Mouse (Mus musculus) liver, postnatal 0 days (tissue): Measurements from ENCODE around the gene Clasp2. TPM values are rescaled to one million over a fixed set of nuclear protein-coding genes. Genes with fewer than 3 reads are reported as not detected.
"Not testable (repeated sequence)": the region's sequence is repeated elsewhere in the genome, so short reads cannot be mapped to it uniquely, and the experiment has no call there.

Experiments
- ATAC-seq: fragments of 200-750 bp; cut with Nextera tagmentation; 2 replicates; pipeline ENCODE4 v1.8.0; 2017; ENCODE audit warnings: mild to moderate bottlenecking, moderate library complexity
- DNase-seq: peaks from one replicate; pipeline ENCODE4 v3.0.0-alpha.2; 2016
- H3K27ac ChIP-seq: fragments of 300-500 bp; sonication (generic); 2 replicates; pipeline ENCODE4 v1.5.1; 2014; ENCODE audit warnings: antibody characterized with exemption, moderate library complexity, mild to moderate bottlenecking, low read depth
- H3K27me3 ChIP-seq: fragments of 300-500 bp; sonication (generic); 2 replicates; pipeline ENCODE4 v1.6.1; 2014; ENCODE audit warnings: low read length, control low read depth, mixed read lengths; ENCODE audit not compliant: insufficient read depth
- H3K36me3 ChIP-seq: fragments of 300-500 bp; sonication (generic); replicated peaks from 2 replicates; pipeline ENCODE4 v1.6.1; 2014; ENCODE audit warnings: mild to moderate bottlenecking, control low read depth, low read length, moderate library complexity, mixed read lengths; ENCODE audit not compliant: insufficient read depth
- H3K4me1 ChIP-seq: fragments of 300-500 bp; sonication (generic); 2 replicates; pipeline ENCODE4 v1.6.1; 2014; ENCODE audit warnings: antibody characterized with exemption, mild to moderate bottlenecking, control low read depth; ENCODE audit not compliant: insufficient read depth
- H3K4me2 ChIP-seq: fragments of 300-500 bp; sonication (generic); 2 replicates; pipeline ENCODE4 v1.6.1; 2014; ENCODE audit warnings: low read depth, mild to moderate bottlenecking, low read length, moderate library complexity, mixed read lengths
- H3K4me3 ChIP-seq: fragments of 300-500 bp; sonication (generic); 2 replicates; pipeline ENCODE4 v1.5.1; 2014; ENCODE audit warnings: low read depth, low read length
- H3K9ac ChIP-seq: fragments of 300-500 bp; sonication (generic); replicated peaks from 2 replicates; pipeline ENCODE4 v1.6.1; 2014; ENCODE audit warnings: mild to moderate bottlenecking, moderate library complexity
- H3K9me3 ChIP-seq: fragments of 300-500 bp; sonication (generic); 2 replicates; pipeline ENCODE4 v1.6.1; 2016; ENCODE audit warnings: mild to moderate bottlenecking, control low read depth, low read length, mixed read lengths
- CTCF ChIP-seq: sonication (generic); IDR thresholded peaks from 2 replicates; pipeline ENCODE4 v1.5.1; 2016; ENCODE audit warnings: antibody characterized with exemption, low read depth
- EP300 ChIP-seq: IDR thresholded peaks from 2 replicates; pipeline ENCODE4 v1.6.1; 2016; ENCODE audit warnings: antibody characterized with exemption, low read depth, mild to moderate bottlenecking
- WGBS: fragments of 180-500 bp; shearing (Covaris S2); extraction: QIAGEN DNeasy Blood & Tissue Kit; methylation state at CpG from one replicate; pipeline ENCODE4 v1.1.7; 2014; ENCODE audit not compliant: insufficient replicate concordance; 5-methylcytosine and 5-hydroxymethylcytosine counted together
- polyA plus RNA-seq: library from polyadenylated mRNA; unstranded; fragments of >200 nt; fragmentation: Nextera tagmentation; extraction: Ambion mirVana; gene quantifications from 2 replicates; pipeline ENCODE4 v1.2.1, GENCODE M21; 2015

The Clasp2 gene
- polyA plus RNA-seq, 1 experiment from 2014 or later, result 4.9 TPM

GRCm38 (mm10) chr9:113762389-113762788 lies 21.1 kb downstream of the Clasp2 start:
- Histone ChIP-seq H3K4me1 (no peaks in the 10 kb centered on the region), H3K9ac (no peak overlapping the region), H3K36me3 (peaks cover 14% of the 10 kb centered on the region), H3K9me3 (0 out of 2 replicates have a peak, but pooled peaks cover 3% of the 10 kb centered on the region), H3K27me3 (no peaks in the 10 kb centered on the region), H3K4me2 (no peak overlapping the region), H3K27ac (no peak overlapping the region), H3K4me3 (no peak overlapping the region)
- DNase-seq (no peak), ATAC-seq (no peak)
- TF ChIP-seq CTCF (no peak), EP300 (no peak)
- WGBS, result 85% methylated on average over 6 of the region's 6 CpGs

- Histone ChIP-seq H3K9ac (no peak overlapping the region), H3K27me3 (no peaks in the 10 kb centered on the region), H3K27ac (no peak overlapping the region), H3K4me2 (no peak overlapping the region), H3K4me1 (no peaks in the 10 kb centered on the region), H3K36me3 (peaks cover 14% of the 10 kb centered on the region), H3K4me3 (no peak overlapping the region), H3K9me3 (0 out of 2 replicates have a peak, but pooled peaks cover 3% of the 10 kb centered on the region)
- ATAC-seq (no peak), DNase-seq (no peak)
- 47% methylated on average over 4 of the region's 4 CpGs for WGBS
- TF ChIP-seq EP300 (no peak), CTCF (no peak)
These were observed 21.9 kb downstream of the Clasp2 start for GRCm38 (mm10) chr9:113763123-113763522.

DNA sequence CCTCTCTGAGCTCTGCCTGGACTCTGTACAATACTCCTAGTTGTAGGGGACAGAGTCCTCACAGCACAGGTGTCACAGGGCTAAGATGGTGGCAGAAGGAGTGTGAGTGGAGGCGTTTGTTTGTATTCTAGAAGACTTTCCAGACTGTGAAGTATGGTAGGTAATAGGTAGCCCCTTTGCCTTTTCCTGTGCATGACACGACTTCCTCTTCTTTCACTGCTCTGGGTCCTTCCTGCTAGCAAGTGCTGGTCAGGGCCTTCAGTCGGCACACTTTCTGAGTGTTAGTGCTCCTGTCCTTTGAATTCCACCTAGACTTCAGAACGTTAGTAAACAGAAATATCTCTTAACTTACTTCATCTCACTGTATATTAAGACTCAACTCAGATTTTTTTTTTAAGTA lies 29.4 kb downstream of the Clasp2 start:
- Histone ChIP-seq H3K27ac (no peak overlapping the region), H3K4me2 (no peak overlapping the region), H3K9me3 (no peaks in the 10 kb centered on the region), H3K4me3 (no peak overlapping the region), H3K4me1 (no peaks in the 10 kb centered on the region), H3K9ac (no peak overlapping the region), H3K27me3 (no peaks in the 10 kb centered on the region), H3K36me3 (peaks cover 10% of the 10 kb centered on the region)
- ATAC-seq (no peak), DNase-seq (no peak)
- TF ChIP-seq CTCF, result no peak
- TF ChIP-seq EP300, result no peak
- WGBS, result 43% methylated on average over 4 of the region's 4 CpGs

- no peaks in the 10 kb centered on the region for H3K27me3 ChIP-seq
- peaks cover 4% of the 10 kb centered on the region for H3K4me1 ChIP-seq
- no peak overlapping the region for H3K4me3 ChIP-seq
- H3K36me3 ChIP-seq, result peaks cover 2% of the 10 kb centered on the region; the same call in 1 of the 2 replicates
- WGBS, result 75% methylated on average over 3 of the region's 3 CpGs
- ATAC-seq, result no peak
- H3K4me2 ChIP-seq, result no peak overlapping the region
- H3K9me3 ChIP-seq, result no peaks in the 10 kb centered on the region
- TF ChIP-seq EP300, result no peak
- TF ChIP-seq CTCF, result no peak
- H3K27ac ChIP-seq, result no peak overlapping the region
- DNase-seq, result no peak
- H3K9ac ChIP-seq, result no peak overlapping the region
These were observed 39.6 kb downstream of the Clasp2 start for GRCm38 (mm10) chr9:113780863-113781262.

GRCm38 (mm10) chr9:113782362-113783005 lies 41.2 kb downstream of the Clasp2 start:
- Histone ChIP-seq H3K4me1 (peaks cover 7% of the 10 kb centered on the region), H3K4me3 (no peak overlapping the region), H3K27ac (no peak overlapping the region), H3K4me2 (no peak overlapping the region), H3K9ac (no peak overlapping the region), H3K27me3 (no peaks in the 10 kb centered on the region), H3K9me3 (no peaks in the 10 kb centered on the region), H3K36me3 (peaks cover 2% of the 10 kb centered on the region; the same call in 1 of the 2 replicates)
- no peak for TF ChIP-seq EP300
- TF ChIP-seq CTCF, result no peak
- DNase-seq (no peak), ATAC-seq (no peak)
- WGBS, result 63% methylated on average over 4 of the region's 4 CpGs

DNA sequence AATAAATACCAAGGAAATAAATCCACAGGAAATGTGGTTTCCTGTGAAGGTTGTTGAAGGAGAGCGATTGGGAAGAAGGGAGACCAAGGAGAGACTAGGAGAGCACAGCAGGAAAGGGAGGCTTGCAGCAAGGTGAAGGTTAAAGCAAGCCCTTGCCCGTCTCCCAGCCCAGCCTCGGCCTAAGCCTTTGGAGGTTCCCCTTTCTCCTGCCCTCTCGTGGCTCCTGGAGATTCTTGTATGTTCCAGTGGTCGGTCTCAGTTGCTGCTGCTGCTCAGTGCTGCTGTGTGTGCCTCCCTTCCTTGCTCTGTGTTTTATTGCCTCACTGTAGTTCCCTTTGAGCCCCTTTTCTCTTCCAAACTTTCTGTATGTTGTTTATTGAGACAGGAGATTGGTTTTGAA lies 42.4 kb downstream of the Clasp2 start:
- Histone ChIP-seq H3K9ac (no peak overlapping the region), H3K36me3 (peaks cover 1% of the 10 kb centered on the region; the same call in 1 of the 2 replicates), H3K27ac (no peak overlapping the region), H3K27me3 (no peaks in the 10 kb centered on the region), H3K4me1 (peaks cover 7% of the 10 kb centered on the region), H3K4me2 (no peak overlapping the region), H3K4me3 (no peak overlapping the region), H3K9me3 (no peaks in the 10 kb centered on the region)
- WGBS, result 53% methylated on average over 5 of the region's 5 CpGs
- DNase-seq, result no peak
- no peak for ATAC-seq
- TF ChIP-seq CTCF (no peak), EP300 (no peak)

DNA sequence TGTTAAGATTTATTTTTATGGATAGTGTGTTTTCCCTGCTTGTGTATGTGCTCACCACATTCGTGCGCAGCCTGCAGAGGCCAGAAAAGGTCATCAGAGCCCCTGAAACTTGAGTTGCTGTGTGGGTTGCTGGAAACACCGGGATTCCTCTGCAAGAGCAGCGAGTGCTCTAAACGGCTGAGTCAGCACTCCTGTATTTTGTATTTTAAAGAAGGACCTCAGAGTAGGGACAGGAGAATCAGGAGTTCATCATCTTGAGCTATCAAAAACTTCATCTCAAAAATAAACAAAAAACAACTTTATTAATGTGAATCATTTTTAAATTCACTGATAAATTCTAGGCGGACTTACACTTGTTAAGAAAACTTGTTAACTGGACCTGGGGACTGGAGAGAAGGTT lies 48.0 kb downstream of the Clasp2 start:
- not testable (repeated sequence) for H3K4me3 ChIP-seq, ATAC-seq, H3K27ac ChIP-seq, H3K36me3 ChIP-seq, H3K27me3 ChIP-seq, DNase-seq, H3K9ac ChIP-seq, H3K4me2 ChIP-seq, H3K9me3 ChIP-seq
- 67% methylated on average over 4 of the region's 6 CpGs for WGBS
- peaks cover 14% of the 10 kb centered on the region; the same call in 1 of the 2 replicates for H3K4me1 ChIP-seq
